Mouse (Mus musculus) liver, embryonic 16.5 days (tissue): ENCODE measurements around the gene Wdr20. TPM values are rescaled to one million over a fixed set of nuclear protein-coding genes. Genes with fewer than 3 reads are reported as not detected.

Source experiments
- ATAC-seq: fragments of 200-750 bp; cut with Nextera tagmentation; 2 replicates; pipeline ENCODE4 v1.8.0; 2017; ENCODE audit warnings: low read depth, mild to moderate bottlenecking, moderate number of reproducible peaks, moderate library complexity
- H3K27ac ChIP-seq: fragments of 300-500 bp; sonication (generic); 2 replicates; pipeline ENCODE4 v1.5.1; 2014; ENCODE audit warnings: mild to moderate bottlenecking, low read length
- H3K27me3 ChIP-seq: fragments of 300-500 bp; sonication (generic); 2 replicates; pipeline ENCODE4 v1.6.1; 2014; ENCODE audit warnings: low read depth, low read length, mixed read lengths; ENCODE audit not compliant: control insufficient read depth, insufficient read depth
- H3K36me3 ChIP-seq: fragments of 300-500 bp; sonication (generic); 2 replicates; pipeline ENCODE4 v1.6.1; 2014; ENCODE audit warnings: mild to moderate bottlenecking; ENCODE audit not compliant: control insufficient read depth, insufficient read depth
- H3K4me1 ChIP-seq: fragments of 300-500 bp; sonication (generic); 2 replicates; pipeline ENCODE4 v1.6.1; 2014; ENCODE audit warnings: low read depth, low read length, mixed read lengths; ENCODE audit not compliant: control insufficient read depth
- H3K4me2 ChIP-seq: fragments of 300-500 bp; sonication (generic); 2 replicates; pipeline ENCODE4 v1.6.1; 2014; ENCODE audit warnings: low read depth, low read length, mixed read lengths
- H3K4me3 ChIP-seq: fragments of 300-500 bp; sonication (generic); 2 replicates; pipeline ENCODE4 v1.5.1; 2014; ENCODE audit warnings: low read depth, mild to moderate bottlenecking, low read length
- H3K9ac ChIP-seq: fragments of 300-500 bp; sonication (generic); 2 replicates; pipeline ENCODE4 v1.6.1; 2014; ENCODE audit warnings: low read depth, low read length
- H3K9me3 ChIP-seq: fragments of 300-500 bp; sonication (generic); replicated peaks from 2 replicates; pipeline ENCODE4 v1.6.1; 2016; ENCODE audit warnings: low read length; ENCODE audit not compliant: control insufficient read depth
- WGBS: fragments of 180-500 bp; shearing (Covaris S2); extraction: QIAGEN DNeasy Blood & Tissue Kit; methylation state at CpG from one replicate; pipeline ENCODE4 v1.1.7; 2014; ENCODE audit not compliant: insufficient replicate concordance; 5-methylcytosine and 5-hydroxymethylcytosine counted together
- polyA plus RNA-seq: library from polyadenylated mRNA; unstranded; fragments of >200 nt; fragmentation: Nextera tagmentation; extraction: Ambion mirVana; gene quantifications from 2 replicates; pipeline ENCODE4 v1.2.1, GENCODE M21; 2015

Wdr20 gene
- polyA plus RNA-seq, 1 experiment from 2014 or later: 8.4 TPM

- 79% methylated on average over 6 of the region's 6 CpGs for WGBS
- no peak overlapping the region for H3K27ac ChIP-seq
- ATAC-seq: no peak
- no peak overlapping the region for H3K4me2 ChIP-seq
- no peak overlapping the region for H3K4me3 ChIP-seq
- no peak overlapping the region for H3K9ac ChIP-seq
- no peaks in the 10 kb centered on the region for H3K4me1 ChIP-seq
- H3K27me3 ChIP-seq: no peaks in the 10 kb centered on the region
- no peaks in the 10 kb centered on the region for H3K36me3 ChIP-seq
- no peaks in the 10 kb centered on the region for H3K9me3 ChIP-seq
Observed at GRCm38 (mm10) chr12:110813624-110814023, 75.9 kb downstream of the Wdr20 start.

- no peak overlapping the region for H3K4me3 ChIP-seq
- H3K9ac ChIP-seq: no peak overlapping the region
- no peaks in the 10 kb centered on the region for H3K27me3 ChIP-seq
- no peak overlapping the region for H3K4me2 ChIP-seq
- H3K4me1 ChIP-seq: no peaks in the 10 kb centered on the region
- 57% methylated on average over 17 of the region's 17 CpGs for WGBS
- no peak overlapping the region for H3K27ac ChIP-seq
- no peak for ATAC-seq
- no peaks in the 10 kb centered on the region for H3K9me3 ChIP-seq
- no peaks in the 10 kb centered on the region for H3K36me3 ChIP-seq
Observed at GRCm38 (mm10) chr12:110814924-110815323, 77.2 kb downstream of the Wdr20 start.

- no peaks in the 10 kb centered on the region for H3K27me3 ChIP-seq
- WGBS: 71% methylated on average over 2 of the region's 2 CpGs
- H3K4me1 ChIP-seq: no peaks in the 10 kb centered on the region
- H3K36me3 ChIP-seq: no peaks in the 10 kb centered on the region
- ATAC-seq: no peak
- no peak overlapping the region for H3K4me3 ChIP-seq
- H3K4me2 ChIP-seq: no peak overlapping the region
- no peak overlapping the region for H3K27ac ChIP-seq
- H3K9ac ChIP-seq: no peak overlapping the region
- no peaks in the 10 kb centered on the region for H3K9me3 ChIP-seq
Observed at GRCm38 (mm10) chr12:110816833-110817232, 79.1 kb downstream of the Wdr20 start.

DNA sequence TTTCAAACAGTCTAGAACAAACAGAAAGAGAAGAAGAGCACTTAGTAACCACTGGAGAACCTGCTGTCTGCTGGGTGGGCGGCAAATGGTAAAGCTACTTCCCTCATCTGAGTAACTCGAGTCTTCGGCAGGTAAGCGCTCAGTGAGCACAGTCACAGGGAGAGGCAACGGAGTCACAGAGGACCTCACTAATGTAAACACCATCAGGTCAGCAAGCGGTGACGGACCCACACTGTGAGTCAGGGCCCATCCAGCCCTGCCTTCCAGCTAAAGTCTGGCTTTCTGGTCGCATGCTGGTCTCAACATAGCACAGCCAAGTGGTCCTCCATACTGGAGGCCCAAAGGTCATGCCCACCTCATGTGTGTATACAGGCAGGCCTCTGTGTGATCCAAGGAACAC is 81.6 kb downstream of the Wdr20 start:
- H3K36me3 ChIP-seq: no peaks in the 10 kb centered on the region
- H3K9ac ChIP-seq: no peak overlapping the region
- no peak overlapping the region for H3K4me3 ChIP-seq
- no peak overlapping the region for H3K27ac ChIP-seq
- no peaks in the 10 kb centered on the region for H3K4me1 ChIP-seq
- H3K4me2 ChIP-seq: no peak overlapping the region
- ATAC-seq: no peak
- H3K9me3 ChIP-seq: no peaks in the 10 kb centered on the region
- no peaks in the 10 kb centered on the region for H3K27me3 ChIP-seq
- 67% methylated on average over 8 of the region's 8 CpGs for WGBS

GRCm38 (mm10) chr12:110821787-110822186 is 84.0 kb downstream of the Wdr20 start:
- H3K4me3 ChIP-seq: no peak overlapping the region
- no peak overlapping the region for H3K9ac ChIP-seq
- no peaks in the 10 kb centered on the region for H3K36me3 ChIP-seq
- WGBS: 66% methylated on average over 2 of the region's 2 CpGs
- H3K4me1 ChIP-seq: no peaks in the 10 kb centered on the region
- no peaks in the 10 kb centered on the region for H3K9me3 ChIP-seq
- H3K27me3 ChIP-seq: no peaks in the 10 kb centered on the region
- H3K27ac ChIP-seq: no peak overlapping the region
- no peak overlapping the region for H3K4me2 ChIP-seq
- no peak for ATAC-seq

DNA sequence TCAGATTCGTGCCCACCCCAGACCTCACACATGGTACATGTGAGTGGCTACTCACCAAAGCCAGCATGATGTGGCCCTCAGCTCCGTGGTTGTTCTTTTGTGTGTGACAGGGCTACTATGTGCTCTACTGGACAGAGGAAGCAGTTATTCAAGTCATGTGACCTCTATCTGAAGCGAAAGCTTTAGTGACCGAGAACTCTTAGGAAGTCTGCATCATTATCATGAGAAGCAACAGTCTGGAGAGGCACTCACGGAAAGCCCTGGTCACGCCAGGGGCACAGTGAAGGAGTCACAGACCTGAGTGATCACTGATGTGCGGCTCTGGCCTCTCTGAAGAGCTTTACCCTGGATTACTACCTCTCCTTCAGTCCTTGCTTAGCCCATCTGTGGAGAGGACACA is 84.6 kb downstream of the Wdr20 start:
- Histone ChIP-seq H3K36me3 (no peaks in the 10 kb centered on the region), H3K9ac (no peak overlapping the region), H3K27me3 (no peaks in the 10 kb centered on the region), H3K9me3 (no peaks in the 10 kb centered on the region), H3K4me2 (no peak overlapping the region), H3K4me1 (no peaks in the 10 kb centered on the region), H3K4me3 (no peak overlapping the region), H3K27ac (no peak overlapping the region)
- no peak for ATAC-seq
- WGBS: 69% methylated on average over 7 of the region's 7 CpGs

- H3K27ac ChIP-seq: no peak overlapping the region
- no peaks in the 10 kb centered on the region for H3K9me3 ChIP-seq
- no peak overlapping the region for H3K4me2 ChIP-seq
- no peak overlapping the region for H3K4me3 ChIP-seq
- H3K9ac ChIP-seq: no peak overlapping the region
- H3K27me3 ChIP-seq: no peaks in the 10 kb centered on the region
- 82% methylated on average over 4 of the region's 4 CpGs for WGBS
- no peaks in the 10 kb centered on the region for H3K36me3 ChIP-seq
- no peak for ATAC-seq
- H3K4me1 ChIP-seq: no peaks in the 10 kb centered on the region
Observed at GRCm38 (mm10) chr12:110828908-110829307, 91.2 kb downstream of the Wdr20 start.

GRCm38 (mm10) chr12:110830293-110831024 is 92.7 kb downstream of the Wdr20 start:
- no peak overlapping the region for H3K9ac ChIP-seq
- no peaks in the 10 kb centered on the region for H3K9me3 ChIP-seq
- WGBS: 76% methylated on average over 9 of the region's 11 CpGs
- no peak overlapping the region for H3K4me2 ChIP-seq
- H3K4me3 ChIP-seq: no peak overlapping the region
- no peak overlapping the region for H3K27ac ChIP-seq
- H3K4me1 ChIP-seq: no peaks in the 10 kb centered on the region
- no peaks in the 10 kb centered on the region for H3K36me3 ChIP-seq
- no peak for ATAC-seq
- H3K27me3 ChIP-seq: no peaks in the 10 kb centered on the region

GRCm38 (mm10) chr12:110835182-110835581 is 97.4 kb downstream of the Wdr20 start:
- no peak for ATAC-seq
- no peaks in the 10 kb centered on the region for H3K36me3 ChIP-seq
- no peak overlapping the region for H3K4me2 ChIP-seq
- H3K4me3 ChIP-seq: no peak overlapping the region
- no peak overlapping the region for H3K9ac ChIP-seq
- no peaks in the 10 kb centered on the region for H3K9me3 ChIP-seq
- peaks cover 2% of the 10 kb centered on the region for H3K4me1 ChIP-seq
- 85% methylated on average over 3 of the region's 3 CpGs for WGBS
- no peak overlapping the region for H3K27ac ChIP-seq
- H3K27me3 ChIP-seq: peaks cover 8% of the 10 kb centered on the region
